Mouse (Mus musculus) kidney, adult 2 months (tissue): ENCODE measurements around the gene Akr1b3.

Experiments used
- CTCF ChIP-seq: fragments of 200-500 bp; conservative IDR thresholded peaks from 2 replicates; pipeline ENCODE4 v1.5.1; 2011; ENCODE audit warnings: low read depth, mild to moderate bottlenecking, control low read depth, low read length, moderate library complexity, mixed read lengths; ENCODE audit not compliant: insufficient read depth, insufficient read length
- POLR2A ChIP-seq: fragments of 200-500 bp; IDR thresholded peaks from one replicate; pipeline ENCODE4 v1.6.1; 2011; ENCODE audit warnings: low read depth, low read length, control low read depth

DNA sequence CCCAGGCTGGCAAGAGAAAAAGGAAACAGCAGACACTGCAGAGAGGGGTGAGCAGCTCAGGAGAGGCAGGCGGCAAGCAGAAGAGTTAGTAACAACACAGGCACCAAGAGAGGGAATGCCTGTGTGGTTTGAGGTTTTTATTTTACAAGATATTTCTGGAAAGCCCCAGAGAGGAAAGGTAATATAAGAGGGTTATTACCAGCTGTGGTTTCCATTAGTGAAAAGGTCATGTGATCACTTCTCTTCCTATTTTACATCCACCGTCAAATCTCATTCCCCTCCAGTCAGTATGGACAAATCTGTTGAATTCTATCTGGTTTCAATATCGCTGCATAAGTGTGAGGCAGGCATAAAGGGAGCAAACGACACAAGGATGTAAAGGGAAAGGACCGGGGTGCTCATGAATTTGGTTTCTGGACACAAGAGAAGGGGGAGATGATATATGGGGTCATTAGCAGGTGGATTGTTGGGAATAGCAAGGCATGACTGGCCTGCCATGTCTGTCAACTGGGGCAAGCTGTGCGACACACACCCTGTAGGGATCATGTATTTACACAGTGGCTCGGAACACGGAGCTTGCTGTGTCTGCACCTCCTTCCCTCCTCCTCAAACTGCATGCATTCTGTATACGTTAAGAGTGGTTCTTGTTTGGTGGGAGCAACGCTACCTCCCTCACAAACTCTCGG, 24.9 kb downstream of the Akr1b3 start:
- TF ChIP-seq POLR2A (no peak), CTCF (no peak)
